Comparison of ENCODE assay signal across 8 mouse cellular contexts in the genomic region with DNA sequence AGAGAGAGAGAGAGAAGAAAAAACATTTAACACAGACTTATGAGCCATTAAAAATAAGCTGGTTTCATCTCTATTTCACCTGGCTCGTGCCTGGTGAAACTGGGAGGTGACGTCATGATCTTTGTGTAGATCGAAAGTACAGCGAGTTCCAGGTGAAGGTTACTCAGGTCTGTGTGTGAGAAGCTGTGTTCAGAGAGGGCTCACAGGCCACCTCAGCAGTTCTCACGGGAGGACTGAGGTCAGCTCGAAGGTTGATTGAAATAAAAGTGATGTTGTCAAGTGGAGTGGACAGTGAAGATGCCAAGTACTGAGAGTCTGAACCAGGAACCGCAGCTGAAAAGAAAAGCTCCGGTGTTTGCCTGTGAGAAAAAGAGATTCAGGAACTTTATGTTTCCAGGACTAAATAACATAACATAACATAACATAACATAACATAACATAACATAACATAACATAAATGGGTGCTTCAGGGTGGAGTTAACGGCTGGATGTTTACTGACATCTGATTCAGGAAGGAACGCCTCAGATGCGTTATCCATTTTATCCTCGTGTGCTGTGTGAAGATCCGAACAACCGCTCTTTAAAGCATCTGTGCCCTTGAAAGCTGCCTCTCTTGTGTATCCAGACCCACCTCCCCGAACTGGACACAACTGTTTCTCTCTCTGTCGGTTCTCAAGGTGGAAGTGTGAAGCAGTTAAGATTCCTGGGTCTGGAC. TPM values are rescaled to one million over a fixed set of nuclear protein-coding genes. Genes with fewer than 3 reads are reported as not detected.
DNase-seq lines count a peak whose midpoint lies in the region; ATAC-seq and TF ChIP-seq lines count a peak whose summit lies in the region.

No protein-coding gene starts in this region.

- H3K4me2 ChIP-seq in forebrain, embryonic 14.5 days (ENCODE audit: low read length) = peak overlapping the region; percentile 42
- H3K4me2 ChIP-seq in limb, embryonic 15.5 days = peak overlapping the region; percentile 42; the same call in 1 of the 2 replicates
- H3K4me2 ChIP-seq in stomach, postnatal 0 days (replicated peaks; ENCODE audit: low read depth) = peak overlapping the region; percentile 41

- no peak overlapping the region for H3K9ac ChIP-seq in forebrain, embryonic 14.5 days (ENCODE audit: low read length)
- no peak overlapping the region for H3K9ac ChIP-seq in limb, embryonic 15.5 days
- H3K9ac ChIP-seq in stomach, postnatal 0 days (ENCODE audit: low read length) = no peak overlapping the region

- no peaks in the 10 kb centered on the region for H3K9me3 ChIP-seq in forebrain, embryonic 14.5 days (replicated peaks; ENCODE audit: control insufficient read depth, low read length)
- H3K9me3 ChIP-seq in limb, embryonic 15.5 days = no peaks in the 10 kb centered on the region
- no peaks in the 10 kb centered on the region for H3K9me3 ChIP-seq in stomach, postnatal 0 days (ENCODE audit: control insufficient read depth, low read length)

- DNase-seq in thymus, adult 2 months = no peak
- DNase-seq in thymus, postnatal 36 days = no peak
- no peak for DNase-seq in forebrain, embryonic 14.5 days (ENCODE audit: low spot score)
- DNase-seq in stomach, postnatal 0 days (ENCODE audit: low spot score) = peak; percentile 46
- no peak for DNase-seq in layer of hippocampus, adult 9-10 months (ENCODE audit: low spot score)
- DNase-seq in urinary bladder, postnatal 14 days (ENCODE audit: low spot score) = no peak

- H3K4me1 ChIP-seq in thymus, adult 2 months (replicated peaks; ENCODE audit: control insufficient read depth, insufficient read depth, low read length) = peaks cover 12% of the 10 kb centered on the region
- 0 out of 2 replicates have a peak, but pooled peaks cover 4% of the 10 kb centered on the region for H3K4me1 ChIP-seq in forebrain, embryonic 14.5 days (ENCODE audit: control insufficient read depth, insufficient read depth, low read length)
- H3K4me1 ChIP-seq in limb, embryonic 15.5 days = peaks cover 9% of the 10 kb centered on the region; the same call in 1 of the 2 replicates
- H3K4me1 ChIP-seq in stomach, postnatal 0 days (replicated peaks; ENCODE audit: control insufficient read depth, insufficient read depth) = no peaks in the 10 kb centered on the region

- peak overlapping the region; percentile 29 for H3K4me3 ChIP-seq in thymus, adult 2 months (ENCODE audit: control insufficient read depth, insufficient read depth, low read length)
- peak overlapping the region; percentile 23 for H3K4me3 ChIP-seq in forebrain, embryonic 14.5 days (ENCODE audit: low read depth, low read length)
- H3K4me3 ChIP-seq in limb, embryonic 15.5 days = peak overlapping the region; percentile 32; the same call in 1 of the 2 replicates
- H3K4me3 ChIP-seq in stomach, postnatal 0 days (ENCODE audit: low read depth, low read length) = peak overlapping the region; percentile 21; the same call in 1 of the 2 replicates

- H3K27me3 ChIP-seq in thymus, adult 2 months (ENCODE audit: control insufficient read depth, insufficient read depth, low read length) = no peaks in the 10 kb centered on the region
- no peaks in the 10 kb centered on the region for H3K27me3 ChIP-seq in forebrain, embryonic 14.5 days (replicated peaks; ENCODE audit: control insufficient read depth, insufficient read depth, low read length)
- no peaks in the 10 kb centered on the region for H3K27me3 ChIP-seq in limb, embryonic 15.5 days
- no peaks in the 10 kb centered on the region for H3K27me3 ChIP-seq in stomach, postnatal 0 days (ENCODE audit: control insufficient read depth, insufficient read depth, low read length)

- TF ChIP-seq POLR2A in thymus, adult 2 months (IDR thresholded peaks at IDR 0.05; ENCODE audit: control insufficient read depth, extremely low read depth, insufficient read depth, low read length, poor library complexity) = no peak

- H3K27ac ChIP-seq in thymus, adult 2 months (ENCODE audit: control insufficient read depth, insufficient read depth, low read length) = peak overlapping the region; percentile 94
- no peak overlapping the region for H3K27ac ChIP-seq in forebrain, embryonic 14.5 days (ENCODE audit: low read depth, low read length)
- peak overlapping the region; percentile 69 for H3K27ac ChIP-seq in limb, embryonic 15.5 days
- peak overlapping the region; percentile 56 for H3K27ac ChIP-seq in stomach, postnatal 0 days (replicated peaks)

- no peak for TF ChIP-seq EP300 in stomach, postnatal 0 days (optimal IDR thresholded peaks at IDR 0.05)

- no peak for TF ChIP-seq CTCF in thymus, adult 2 months (IDR thresholded peaks at IDR 0.05; ENCODE audit: borderline replicate concordance, control insufficient read depth, extremely low read depth, insufficient read depth, low read length, poor library complexity)
- no peak for TF ChIP-seq CTCF in stomach, postnatal 0 days (IDR thresholded peaks at IDR 0.05; ENCODE audit: low read depth)

- no peak for ATAC-seq in forebrain, embryonic 14.5 days
- no peak for ATAC-seq in limb, embryonic 15.5 days (ENCODE audit: insufficient number of reproducible peaks, low FRiP score, low TSS enrichment, low read depth)
- peak; percentile 77; the same call in 1 of the 2 replicates for ATAC-seq in stomach, postnatal 0 days (ENCODE audit: low FRiP score, low TSS enrichment)
- no peak for ATAC-seq in frontal cortex, adult (ENCODE audit: low TSS enrichment)

- WGBS in thymus, adult 2 months = 70% methylated on average over 16 of the region's 16 CpGs
- 79% methylated on average over 16 of the region's 16 CpGs for WGBS in forebrain, embryonic 14.5 days
- WGBS in limb, embryonic 15.5 days = 61% methylated on average over 16 of the region's 16 CpGs
- WGBS in stomach, postnatal 0 days = 45% methylated on average over 16 of the region's 16 CpGs

- H3K36me3 ChIP-seq in thymus, adult 2 months (ENCODE audit: control insufficient read depth, insufficient read depth, low read length) = no peaks in the 10 kb centered on the region
- no peaks in the 10 kb centered on the region for H3K36me3 ChIP-seq in forebrain, embryonic 14.5 days (ENCODE audit: control insufficient read depth, insufficient read depth, low read length)
- H3K36me3 ChIP-seq in limb, embryonic 15.5 days = no peaks in the 10 kb centered on the region
- H3K36me3 ChIP-seq in stomach, postnatal 0 days (ENCODE audit: control insufficient read depth, insufficient read depth, low read length) = no peaks in the 10 kb centered on the region

RNA-seq across cellular contexts. Expression of a gene that starts 41.7 kb away (rescaled TPM):
- polyA plus RNA-seq in thymus, adult 2 months (2012; rRNA removed) = 0.80 and 0.89 TPM in 2 replicates
- polyA plus RNA-seq in forebrain, embryonic 14.5 days (2014; fragmentation: Nextera tagmentation; extraction: Ambion mirVana) = 1.9 and 2.9 TPM in 2 replicates
- polyA plus RNA-seq in limb, embryonic 15.5 days (2015; fragmentation: Nextera tagmentation; extraction: Ambion mirVana) = 9.4 and 10.9 TPM in 2 replicates
- 4.5 and 4.8 TPM in 2 replicates for polyA plus RNA-seq in stomach, postnatal 0 days (2015; fragmentation: Nextera tagmentation; extraction: Ambion mirVana)
